Mouse (Mus musculus): ENCODE results near the gene Ccr8.
A peak's percentile ranks its signal among the peaks of the same experiment; 100 is the strongest.

Gene Ccr8

GRCm38 (mm10) chr9:120133755-120134475 lies 42.0 kb downstream of the Ccr8 start:
- DNase-seq = no peak

- DNase-seq = no peak
These were observed 42.7 kb downstream of the Ccr8 start for GRCm38 (mm10) chr9:120134529-120135160.

- DNase-seq = no peak
These were observed 43.5 kb downstream of the Ccr8 start for GRCm38 (mm10) chr9:120135454-120135853.

GRCm38 (mm10) chr9:120140652-120141051 lies 48.7 kb downstream of the Ccr8 start:
- peak; percentile 80 for DNase-seq

- no peak for DNase-seq
These were observed 52.6 kb downstream of the Ccr8 start for GRCm38 (mm10) chr9:120144474-120144873.
